ENCODE assay signal across 1 mouse cellular context in genomic region chr8:61275463-61276356, GRCm38 (mm10).
TF ChIP-seq lines count a peak whose summit lies in the region.

No protein-coding gene starts in this region.

TF ChIP-seq in CH12.LX, 34 proteins besides CTCF, POLR2A, EP300 and RAD21 (continued from another document):
- TF ChIP-seq POLR2AphosphoS2 (IDR thresholded peaks at IDR 0.05; ENCODE audit: low read depth, low read length) (no peak), SMC3 (IDR thresholded peaks at IDR 0.05; ENCODE audit: low read depth, low read length) (no peak), UBTF (IDR thresholded peaks at IDR 0.05; ENCODE audit: low read depth, low read length) (no peak), TBP (conservative IDR thresholded peaks at IDR 0.05; ENCODE audit: low read depth, low read length) (no peak)
